Mouse (Mus musculus): ENCODE results near the gene Ccdc84. TPM values are rescaled to one million over a fixed set of nuclear protein-coding genes. Genes with fewer than 3 reads are reported as not detected.
"Not testable (repeated sequence)": the region's sequence is repeated elsewhere in the genome, so short reads cannot be mapped to it uniquely, and the experiment has no call there.

The Ccdc84 gene
- 10 to 100 TPM; 31.9 to 35.4 TPM for total RNA-seq (2021)
- long read RNA-seq, experiment 1, partial matches to known transcripts, result 0 of 20 reads
- long read RNA-seq, experiment 1, other reads (novel, unspliced or antisense), result 16 of 20 reads
- long read RNA-seq, experiment 2, partial matches to known transcripts, result 2 of 20 reads
- long read RNA-seq, experiment 2, other reads (novel, unspliced or antisense), result 15 of 20 reads

DNA sequence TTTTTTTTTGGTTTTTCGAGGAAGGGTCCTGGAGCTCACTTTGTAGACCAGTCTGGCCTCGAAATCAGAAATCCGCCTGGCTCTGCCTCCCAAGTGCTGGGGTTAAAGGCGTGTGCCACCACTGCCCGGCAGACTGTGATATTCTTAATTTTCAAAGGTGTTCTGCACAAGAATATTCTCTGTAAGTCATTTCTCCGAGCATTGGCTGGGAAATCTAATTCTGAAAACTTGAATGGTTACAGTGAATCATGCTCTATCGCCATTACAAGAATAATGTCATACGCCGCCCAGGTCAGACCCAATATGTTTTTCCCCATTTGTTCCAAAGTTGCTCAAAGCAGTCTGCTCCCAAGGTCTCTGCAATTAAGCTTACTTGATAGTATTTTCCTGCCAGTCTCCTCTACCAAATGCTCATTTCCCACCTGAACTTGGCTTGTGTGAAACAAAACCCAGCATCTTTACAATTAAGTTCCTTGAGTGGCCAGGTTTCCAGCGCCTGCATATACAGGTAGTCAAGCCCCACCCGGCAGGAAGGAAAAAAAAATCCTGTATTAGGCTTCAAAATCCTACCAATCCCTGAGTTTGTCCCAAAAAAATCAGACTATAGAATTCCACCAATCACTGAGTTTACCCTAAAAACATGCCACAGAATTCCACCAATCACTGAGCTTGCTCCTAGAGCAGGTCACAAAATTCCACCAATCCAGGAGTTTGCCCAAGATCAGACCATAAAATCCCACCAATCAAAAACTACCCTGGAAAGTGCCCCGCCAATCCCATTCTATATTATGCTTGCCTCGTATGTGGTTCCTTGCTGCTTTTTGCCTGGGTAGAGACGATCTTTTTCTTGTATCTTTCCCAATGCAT lies at the start of gene Ccdc84:
Gene Ccdc84 (minus strand): TSS at position 51 of the 867 bp plus-strand sequence.
- no peak for DNase-seq (ENCODE audit: low spot score in 2 of 2)

DNA sequence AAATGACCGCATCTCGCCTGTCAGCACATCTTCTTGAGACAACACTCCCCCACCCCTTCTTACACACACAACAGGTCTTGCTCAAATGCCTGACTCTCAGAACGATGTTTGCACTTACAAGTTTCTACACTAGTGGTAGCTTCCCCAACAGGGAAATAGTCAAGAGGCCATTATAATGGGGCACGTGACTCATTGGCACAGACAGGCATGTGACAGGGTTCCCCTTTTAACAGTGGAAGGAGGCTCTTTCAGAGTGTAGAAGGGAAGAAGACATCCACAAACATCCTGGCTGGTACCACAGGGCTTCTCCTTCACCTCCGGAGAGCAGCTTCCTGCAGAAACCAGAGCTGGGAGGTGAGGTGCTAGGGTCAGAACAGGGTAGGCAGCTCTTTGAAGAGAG lies 43.6 kb upstream of the Ccdc84 start:
- no peak for DNase-seq (ENCODE audit: low spot score in 2 of 2)

DNA sequence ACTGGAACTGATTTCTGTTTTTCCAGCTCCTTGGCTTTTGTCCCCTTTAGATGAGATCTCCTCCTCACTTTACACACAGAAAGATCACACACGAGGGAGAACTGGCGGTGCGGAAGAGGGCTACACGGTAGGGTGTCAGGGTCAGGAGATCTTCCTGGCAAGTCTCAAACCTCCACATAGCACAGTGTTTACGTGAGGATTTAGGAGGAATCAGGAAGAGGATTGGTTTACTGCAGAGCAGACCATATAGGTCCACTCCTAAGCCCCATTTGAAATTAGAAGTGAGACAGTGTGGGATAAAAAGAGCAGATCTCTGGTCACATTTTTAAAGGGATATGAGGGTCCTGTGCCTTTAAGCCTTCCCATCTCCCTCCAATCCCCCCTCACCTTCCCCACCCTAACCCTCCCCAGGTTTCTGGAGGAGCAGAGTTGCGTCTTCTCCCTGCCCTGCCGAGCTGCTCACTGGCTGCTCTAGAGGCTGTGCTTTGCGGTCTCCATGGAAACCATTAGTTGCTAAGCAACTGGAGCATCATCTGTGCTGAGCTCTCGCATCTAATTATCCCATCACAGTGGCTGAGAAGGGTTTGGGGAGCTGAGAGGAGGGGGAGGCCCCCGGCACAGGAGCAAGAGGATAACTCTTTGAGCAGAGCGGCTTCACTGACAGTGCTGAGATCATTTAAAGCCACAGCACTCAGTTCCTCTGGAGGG lies 38.8 kb upstream of the Ccdc84 start:
- no peak for DNase-seq (ENCODE audit: low spot score in 2 of 2)

DNA sequence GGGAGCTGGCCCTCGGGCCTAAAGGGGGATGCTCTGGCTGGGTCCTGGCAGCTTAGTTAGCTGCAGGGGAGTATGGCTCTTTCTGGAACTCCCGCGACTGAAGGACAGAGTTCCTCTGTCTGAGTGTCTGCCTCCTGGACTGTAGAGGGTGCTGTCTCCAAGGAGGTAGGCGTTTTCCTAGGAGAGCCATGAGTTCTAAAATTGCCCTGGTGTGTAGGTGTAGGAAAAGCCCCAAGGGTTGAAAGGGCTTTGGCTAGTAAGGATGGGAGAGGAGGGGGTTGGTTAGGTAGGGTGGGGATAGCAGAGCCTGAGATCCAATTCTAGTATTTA lies 36.5 kb upstream of the Ccdc84 start, which contains the start of gene Upk2:
Gene Upk2 (minus strand): TSS at position 86 of the 330 bp plus-strand sequence.
- DNase-seq (ENCODE audit: low spot score in 2 of 2), result no peak

DNA sequence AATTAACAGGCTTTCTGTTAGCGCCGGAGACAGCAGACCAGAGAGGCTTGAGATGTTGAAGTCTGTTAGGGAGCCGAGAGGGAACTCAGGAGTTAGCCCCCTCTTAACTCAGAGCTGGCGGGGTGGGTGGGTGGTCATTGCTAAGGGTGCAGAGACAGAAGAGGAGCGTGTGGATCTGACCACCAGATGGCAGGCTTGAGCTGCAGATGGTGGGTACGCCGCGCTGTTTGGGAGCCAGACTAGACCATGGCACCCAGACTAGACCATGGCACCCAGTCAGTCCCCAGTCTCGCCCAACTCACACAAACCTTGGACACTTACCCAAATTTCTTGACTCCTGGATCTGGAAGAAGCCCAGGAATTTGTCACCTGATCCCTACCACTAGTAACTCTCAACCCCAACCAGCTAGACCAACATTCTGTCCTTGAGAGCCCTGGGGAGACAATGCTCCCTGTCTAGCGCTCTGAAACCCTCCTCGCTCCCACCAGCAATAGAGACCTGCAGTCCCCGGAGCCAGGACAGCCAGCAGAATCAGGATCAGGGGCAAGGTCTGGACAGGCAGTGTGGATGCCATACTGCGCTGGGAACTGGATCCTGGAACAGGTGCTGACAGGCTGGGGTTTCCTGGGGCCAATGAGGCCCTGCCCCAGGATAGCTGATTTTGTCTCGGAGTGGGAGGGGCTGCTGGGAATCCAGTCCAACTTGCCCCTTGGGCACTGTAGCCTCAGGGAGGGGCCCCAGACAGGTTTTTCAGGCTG lies 35.9 kb upstream of the Ccdc84 start:
- DNase-seq (ENCODE audit: low spot score in 2 of 2), result peak; percentile 59 to 64

DNA sequence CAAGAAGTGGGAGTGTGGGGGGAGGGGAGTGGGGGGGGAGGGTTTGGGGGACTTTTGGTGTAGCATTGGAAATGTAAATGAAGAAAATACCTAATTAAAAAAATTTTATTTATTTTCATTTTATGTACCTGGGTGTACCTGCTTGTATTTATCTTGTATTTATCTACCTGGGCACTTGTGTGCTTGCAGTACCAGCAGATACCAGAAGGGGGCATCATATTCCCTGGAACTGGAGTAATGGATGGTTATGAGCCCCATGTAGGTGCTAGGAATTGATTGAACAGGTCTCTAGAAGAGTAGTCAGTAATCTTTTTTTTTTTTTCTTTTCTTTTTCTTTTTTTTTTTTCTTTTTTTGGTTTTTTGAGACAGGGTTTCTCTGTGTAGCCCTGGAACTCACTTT lies 32.0 kb upstream of the Ccdc84 start:
- no peak for DNase-seq (ENCODE audit: low spot score in 2 of 2)

DNA sequence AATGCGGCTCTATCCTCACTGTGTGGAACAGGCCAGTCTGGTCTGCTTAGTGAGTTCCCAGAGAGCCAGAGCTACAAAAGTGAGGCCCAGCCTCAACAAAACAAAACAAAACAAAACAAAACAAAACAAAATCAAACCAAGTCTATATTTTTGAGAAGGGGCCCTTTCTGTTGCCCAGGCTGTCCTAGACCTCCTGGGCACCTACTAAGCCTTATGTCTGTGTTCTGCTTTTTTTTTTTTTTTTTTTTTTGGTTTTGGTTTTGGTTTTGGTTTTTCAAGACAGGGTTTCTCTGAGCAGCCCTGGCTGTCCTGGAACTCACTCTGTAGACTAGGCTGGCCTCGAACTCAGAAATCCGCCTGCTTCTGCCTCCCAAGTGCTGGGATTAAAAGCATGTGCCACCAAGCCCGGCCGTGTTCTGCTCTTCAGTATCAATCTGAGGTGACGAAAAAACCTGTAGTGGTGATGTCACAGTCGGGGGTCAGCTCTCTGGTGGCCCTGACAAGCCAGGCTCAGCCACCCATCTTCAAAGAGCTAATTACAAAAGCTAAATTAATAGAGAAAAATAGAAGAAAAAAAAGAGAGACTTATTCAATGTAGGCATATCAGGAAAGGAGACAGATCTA lies 26.1 kb upstream of the Ccdc84 start:
- DNase-seq (ENCODE audit: low spot score in 2 of 2), result not testable (repeated sequence)

DNA sequence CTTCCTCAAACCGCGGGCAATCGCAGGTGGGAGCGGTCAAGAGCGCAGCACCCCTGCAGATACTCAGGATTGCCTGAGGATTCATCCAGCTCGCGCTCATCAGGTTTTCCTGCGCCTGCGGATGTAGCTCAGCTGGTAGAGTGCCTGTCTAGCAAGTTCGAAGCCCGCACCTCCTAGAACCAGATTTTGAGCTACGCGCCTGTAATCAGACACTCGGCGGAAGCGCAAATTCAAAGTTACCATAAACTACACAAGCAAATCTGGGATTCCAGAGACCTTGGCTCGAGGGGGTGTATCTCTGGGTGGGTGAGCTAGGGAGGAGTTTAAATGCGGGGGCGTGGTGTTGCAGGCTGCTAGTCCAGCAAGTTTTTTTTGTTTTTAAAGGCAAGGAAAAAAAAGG lies 22.6 kb upstream of the Ccdc84 start, which contains the start of gene Foxr1:
Gene Foxr1 (minus strand): TSS at position 176 of the 400 bp plus-strand sequence.
- no peak for DNase-seq (ENCODE audit: low spot score in 2 of 2)

DNA sequence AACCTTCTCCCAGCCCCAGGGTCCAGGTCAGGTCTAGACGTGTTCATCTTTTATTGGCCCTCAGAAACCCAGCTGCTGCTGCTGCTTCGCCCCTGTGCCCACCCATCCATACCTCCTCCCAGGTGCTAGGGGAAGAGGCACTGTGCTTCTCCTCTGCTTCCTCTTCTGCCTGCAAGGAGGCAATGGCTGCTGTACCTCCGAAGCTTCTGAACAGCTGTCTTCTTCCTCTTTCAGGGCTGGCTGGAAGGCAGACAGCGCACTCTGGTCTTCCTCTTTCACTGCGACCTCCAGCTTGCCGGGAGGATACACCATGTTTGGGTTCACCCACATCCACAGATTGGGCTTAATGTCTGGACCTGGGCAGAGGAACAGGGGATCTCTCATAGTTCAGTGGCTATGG lies 17.4 kb upstream of the Ccdc84 start:
- DNase-seq (ENCODE audit: low spot score in 2 of 2), result no peak

DNA sequence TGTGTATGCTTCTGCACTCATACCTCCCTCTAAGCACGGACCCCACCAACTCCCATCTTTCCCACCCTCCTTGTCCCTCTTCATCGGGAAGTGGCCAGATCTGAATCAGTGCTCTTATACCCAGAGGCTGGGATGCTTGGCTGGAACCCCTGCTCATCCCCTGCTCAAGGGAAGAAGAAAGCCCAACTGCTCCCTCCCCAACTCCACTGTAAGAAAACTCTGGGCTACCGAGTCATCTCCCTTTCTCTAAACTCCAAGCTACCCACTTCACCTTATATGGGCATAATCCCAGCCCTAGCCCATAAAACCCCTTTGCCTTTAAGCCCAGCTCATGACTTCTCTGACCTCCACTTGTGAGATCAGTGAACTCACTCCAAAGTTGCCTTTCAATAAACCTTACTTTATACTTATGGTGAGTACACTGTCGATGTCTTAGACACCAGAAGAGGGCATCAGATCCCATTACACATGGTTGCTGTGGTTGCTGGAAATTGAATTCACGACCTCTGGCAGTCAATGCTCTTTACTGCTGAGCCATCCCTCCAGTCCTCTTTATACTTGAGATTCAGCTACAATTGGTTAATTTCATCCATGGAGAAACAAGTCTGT lies 14.3 kb upstream of the Ccdc84 start:
- DNase-seq (ENCODE audit: low spot score in 2 of 2), result no peak

DNA sequence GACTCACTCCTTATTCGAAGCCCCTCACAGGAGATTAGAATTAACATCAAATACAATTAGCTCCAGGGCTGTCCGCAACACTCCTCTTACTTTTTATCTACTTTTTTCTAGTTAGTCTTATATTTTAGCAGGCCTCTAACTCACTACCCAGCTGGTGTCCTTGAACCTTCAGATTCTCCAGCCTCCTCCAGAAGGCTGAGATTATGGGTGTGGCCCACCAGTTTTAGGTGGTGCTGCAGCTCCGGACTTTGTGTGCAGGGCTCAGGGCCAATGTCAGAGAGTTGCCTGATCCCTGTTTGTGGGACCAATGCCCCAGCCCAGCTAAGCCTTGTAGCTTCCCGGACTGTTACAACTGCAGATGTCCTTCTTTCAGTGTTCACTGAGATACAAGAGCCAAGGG lies 5.2 kb upstream of the Ccdc84 start:
- DNase-seq (ENCODE audit: low spot score in 2 of 2), result no peak

DNA sequence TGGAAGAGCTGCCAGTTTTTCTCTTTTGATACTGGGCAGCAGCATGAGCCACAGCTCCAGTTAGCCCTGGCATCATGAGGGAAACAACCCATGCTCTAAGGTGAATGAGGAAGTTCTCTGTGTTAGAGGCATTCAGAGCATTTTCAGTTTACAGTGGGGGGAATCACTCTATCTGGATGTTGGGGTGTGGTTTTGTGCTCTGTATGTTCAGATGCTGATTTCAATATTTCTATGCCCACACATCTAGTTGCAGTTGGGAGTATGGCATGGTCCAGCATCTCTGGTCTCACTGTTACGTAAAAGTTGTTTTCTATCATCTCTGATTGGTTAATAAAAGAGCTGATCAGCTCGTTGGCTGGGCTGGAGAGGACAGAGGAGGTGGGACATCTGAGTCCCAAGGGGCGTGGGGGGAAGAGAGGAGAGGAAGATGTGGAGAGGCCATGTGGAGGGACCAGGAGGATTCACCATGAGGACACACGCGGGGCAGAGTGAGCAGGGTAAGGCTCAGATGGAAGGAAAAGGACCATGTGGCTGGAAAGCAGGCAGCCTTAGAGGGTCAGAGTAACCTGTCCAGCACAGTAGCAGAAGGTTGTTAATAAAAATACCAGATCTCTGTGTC lies 2.0 kb upstream of the Ccdc84 start:
- no peak for DNase-seq (ENCODE audit: low spot score in 2 of 2)

DNA sequence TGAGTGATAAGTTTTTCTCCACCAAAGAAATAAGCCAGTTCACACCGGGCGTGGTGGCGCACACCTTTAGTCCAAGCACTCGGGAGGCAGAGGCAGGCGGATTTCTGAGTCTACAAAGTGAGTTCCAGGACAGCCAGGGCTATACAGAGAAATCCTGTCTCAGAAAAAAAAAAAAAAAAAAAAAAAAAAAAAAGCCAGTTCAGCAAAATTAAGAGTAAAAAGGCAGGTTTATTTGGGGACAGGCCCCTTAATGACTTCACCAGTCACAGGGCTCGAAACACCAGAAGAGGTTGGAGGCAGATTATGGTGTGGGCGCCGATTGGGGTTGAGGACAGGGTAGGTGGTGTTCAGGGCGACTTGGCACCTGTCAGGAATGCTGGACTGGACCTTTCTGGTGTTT lies 1.4 kb upstream of the Ccdc84 start:
- not testable (repeated sequence) for DNase-seq (ENCODE audit: low spot score in 2 of 2)

DNA sequence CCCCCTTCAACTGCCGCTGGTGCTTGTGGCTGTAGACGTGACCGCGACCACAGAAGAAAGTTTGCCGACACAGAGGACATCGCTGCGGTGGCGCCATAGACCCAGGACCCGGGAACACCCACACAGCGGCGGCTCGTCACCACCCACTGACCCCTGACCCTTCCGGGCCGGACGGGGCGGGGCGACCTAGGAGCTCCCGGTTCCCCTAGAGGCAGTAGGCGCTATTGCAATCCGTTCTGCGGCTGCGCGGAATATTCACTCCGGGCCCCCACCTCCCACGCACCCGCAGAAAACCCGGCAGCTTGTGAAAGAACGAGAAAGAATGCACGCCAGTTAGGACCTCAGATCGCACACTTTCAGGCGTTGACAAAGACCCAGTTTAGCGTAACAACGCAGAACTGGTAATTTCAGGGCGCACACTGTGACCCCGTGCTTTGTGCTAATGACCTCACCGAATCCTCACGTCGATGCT lies 441 bp downstream of the Ccdc84 start:
- peak; percentile 92 to 93 for DNase-seq (ENCODE audit: low spot score in 2 of 2)

DNA sequence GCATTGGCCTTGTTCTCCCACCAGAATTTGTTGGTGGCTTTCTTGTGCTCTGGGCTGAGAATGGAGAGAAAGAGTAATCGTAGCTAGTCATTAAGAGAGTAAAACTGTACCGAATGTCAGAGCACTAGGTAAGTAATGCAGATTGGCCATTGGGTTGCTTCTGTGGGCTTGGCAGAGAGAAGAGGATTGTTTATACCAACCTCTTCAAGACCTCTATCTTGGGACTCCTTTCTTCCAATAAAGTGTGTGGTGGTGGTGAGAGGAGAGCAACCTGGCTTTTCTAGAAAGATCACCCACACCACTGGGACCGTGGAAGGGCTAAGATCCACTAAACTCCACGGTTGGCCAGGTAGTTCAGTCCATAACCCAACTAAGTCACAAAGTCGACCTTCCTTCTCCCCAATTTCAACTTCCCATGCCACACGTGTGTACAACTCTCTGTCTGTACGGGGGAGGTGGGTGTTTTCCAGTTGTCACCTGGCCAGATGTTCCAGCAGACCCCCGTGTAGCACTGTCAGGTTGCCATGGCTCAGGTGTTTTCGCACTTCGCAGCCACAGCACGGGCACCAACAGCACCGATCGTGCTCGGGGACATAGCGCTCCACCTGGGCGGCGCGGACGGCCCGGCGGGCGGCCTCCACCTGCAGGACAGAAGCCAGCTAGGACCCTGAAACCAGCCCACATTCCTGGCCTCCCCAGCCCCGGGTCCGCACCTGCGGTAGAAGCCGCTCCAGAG lies 1.0 kb downstream of the Ccdc84 start:
- no peak for DNase-seq (ENCODE audit: low spot score in 2 of 2)

DNA sequence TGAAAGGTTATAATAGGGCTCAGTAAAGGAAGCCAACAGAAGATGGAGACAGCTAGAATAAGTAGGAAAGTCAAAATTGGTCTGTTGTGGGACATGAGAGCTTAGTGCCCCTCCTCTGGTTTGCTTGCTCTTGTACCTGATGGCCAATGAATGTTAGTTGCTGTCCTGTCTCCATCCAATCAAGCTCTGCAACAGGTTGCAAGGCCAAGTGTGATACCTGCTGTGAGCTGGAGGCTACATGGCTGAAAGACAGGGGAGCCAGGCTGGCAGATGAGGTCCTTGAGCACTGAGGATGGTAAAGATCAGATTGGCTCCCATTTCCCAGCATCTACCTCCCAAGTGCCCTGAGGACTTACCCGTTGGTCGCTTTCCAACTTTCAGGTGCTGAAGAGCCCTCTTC lies 5.6 kb downstream of the Ccdc84 start:
- DNase-seq (ENCODE audit: low spot score in 2 of 2), result no peak

DNA sequence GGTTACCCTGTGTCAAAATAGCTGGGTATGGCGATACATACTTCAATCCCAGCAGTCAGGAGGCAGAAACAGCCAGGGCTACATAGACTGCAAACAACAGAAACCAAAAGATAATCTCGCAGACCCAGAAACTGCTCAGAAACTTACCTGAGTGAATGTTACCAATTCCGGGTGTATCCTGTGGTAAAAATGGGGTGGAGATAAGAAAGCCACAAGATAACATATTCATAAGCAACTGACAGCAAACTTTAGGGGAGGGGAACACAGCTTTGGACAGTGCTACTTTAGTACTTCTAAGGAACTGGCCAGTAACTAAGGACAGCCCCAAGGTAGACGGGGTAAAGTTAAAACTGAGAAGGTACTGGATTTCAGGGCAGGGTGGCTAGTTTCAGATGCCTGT lies 6.1 kb downstream of the Ccdc84 start:
- no peak for DNase-seq (ENCODE audit: low spot score in 2 of 2)

DNA sequence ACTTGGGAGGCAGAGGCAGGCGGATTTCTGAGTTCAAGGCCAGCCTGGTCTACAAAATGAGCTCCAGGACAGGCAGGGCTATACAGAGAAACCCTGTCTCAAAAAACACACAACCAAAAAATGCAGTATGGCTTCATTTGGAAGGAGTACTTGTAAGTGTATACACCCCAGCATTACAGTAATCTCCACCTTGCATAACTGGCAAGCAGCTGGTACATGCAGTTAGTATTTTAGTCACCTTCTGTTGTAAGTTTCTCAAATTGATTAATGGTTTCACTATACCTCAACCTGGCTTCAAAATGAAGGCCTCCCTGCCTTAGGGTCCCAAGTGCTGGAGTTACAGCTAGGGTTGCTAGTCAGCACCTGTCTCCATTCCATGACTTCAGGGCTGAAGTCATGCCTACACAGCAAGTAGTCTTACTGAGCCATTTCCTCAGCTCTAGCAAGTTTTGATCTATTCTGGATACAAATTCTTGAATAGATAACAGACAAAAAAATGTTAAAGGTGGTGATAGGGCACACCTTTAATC lies 6.7 kb downstream of the Ccdc84 start:
- DNase-seq (ENCODE audit: low spot score in 2 of 2), result no peak
